Mouse (Mus musculus) lung, postnatal 36 days (tissue): ENCODE measurements around the gene Diaph2.
"Not testable (repeated sequence)": the region's sequence is repeated elsewhere in the genome, so short reads cannot be mapped to it uniquely, and the experiment has no call there.

ENCODE experiments used
- DNase-seq: peaks from one replicate; pipeline ENCODE4 v3.0.0; 2022; ENCODE audit warnings: mixed read lengths

Diaph2 gene

DNA sequence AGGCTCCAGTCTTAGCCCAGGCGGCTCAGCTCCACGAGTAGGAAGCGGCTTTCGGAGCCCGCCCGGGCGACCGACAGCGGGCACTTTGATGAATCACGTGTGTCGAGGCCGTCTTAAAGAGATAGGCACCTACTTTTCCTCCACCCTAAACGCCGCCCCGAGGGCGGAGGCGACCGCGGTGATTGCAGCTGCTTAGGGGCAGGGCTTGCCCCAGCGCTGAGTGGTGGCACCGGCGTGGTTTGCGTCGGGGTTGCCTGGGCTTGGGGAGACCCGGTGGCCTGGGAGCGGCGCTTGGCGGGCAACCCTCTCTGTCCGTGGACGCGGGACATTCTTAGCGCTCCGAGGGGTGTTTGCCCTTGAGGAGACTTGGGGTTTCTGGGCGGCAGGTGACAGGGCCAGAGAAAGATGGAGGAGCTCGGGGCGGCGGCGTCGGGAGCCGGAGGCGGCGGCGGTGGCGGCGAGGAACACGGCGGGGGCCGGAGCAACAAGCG is at the start of gene Diaph2:
Gene Diaph2, plus strand, starts transcription at position 172 of the 491 bp plus-strand sequence.
- DNase-seq: peak; percentile 89

DNA sequence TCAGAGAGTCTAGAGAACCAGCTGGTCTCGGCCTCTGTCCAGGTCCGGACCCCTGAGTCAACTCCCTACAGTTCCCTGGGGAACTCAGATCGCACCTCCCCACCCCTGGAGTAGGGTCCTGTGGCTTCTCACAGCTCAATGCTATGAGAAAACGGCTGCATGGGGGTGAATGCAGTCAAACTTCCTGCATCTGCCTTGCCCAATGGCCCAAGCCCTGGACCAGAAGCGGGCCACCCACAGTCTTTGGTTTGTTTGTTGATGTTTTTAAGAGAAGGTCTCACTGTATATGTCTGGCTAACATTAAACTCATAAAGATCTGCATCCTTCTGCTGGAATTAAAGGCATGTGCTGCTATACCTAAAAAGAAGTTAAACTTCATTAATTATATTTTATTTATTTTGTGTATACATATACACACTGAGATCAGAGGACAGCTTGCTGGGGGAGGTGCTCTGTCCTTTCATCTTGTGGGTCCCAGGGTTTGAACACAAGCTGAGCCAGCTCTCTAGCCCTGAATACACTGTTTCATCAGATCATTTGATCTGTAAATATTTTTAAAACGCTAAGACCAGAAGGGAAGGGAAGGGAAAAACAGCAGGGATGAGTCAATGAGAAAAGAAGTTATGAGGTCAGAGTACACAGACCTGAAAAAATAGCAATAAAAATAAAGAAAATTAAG is 47.8 kb upstream of the Diaph2 start:
- DNase-seq: no peak

DNA sequence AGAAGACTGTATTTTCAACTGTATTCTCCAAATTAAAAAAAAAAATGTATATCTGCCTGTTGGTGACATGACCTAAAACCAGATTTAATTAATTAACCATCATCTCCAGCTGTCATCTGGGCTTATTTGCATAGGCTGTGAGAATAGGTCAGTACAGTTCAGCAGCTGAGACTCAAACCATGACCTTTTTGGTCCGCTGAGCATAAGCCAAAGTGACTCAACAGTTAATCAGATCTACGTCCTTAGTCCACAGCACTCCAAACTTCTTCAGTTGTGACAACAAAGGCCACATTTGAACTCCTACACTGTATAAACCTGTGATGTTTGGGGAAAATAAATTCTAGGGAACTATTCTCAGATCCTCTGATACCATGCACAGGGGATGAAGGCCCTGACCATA is 39.9 kb upstream of the Diaph2 start:
- no peak for DNase-seq

DNA sequence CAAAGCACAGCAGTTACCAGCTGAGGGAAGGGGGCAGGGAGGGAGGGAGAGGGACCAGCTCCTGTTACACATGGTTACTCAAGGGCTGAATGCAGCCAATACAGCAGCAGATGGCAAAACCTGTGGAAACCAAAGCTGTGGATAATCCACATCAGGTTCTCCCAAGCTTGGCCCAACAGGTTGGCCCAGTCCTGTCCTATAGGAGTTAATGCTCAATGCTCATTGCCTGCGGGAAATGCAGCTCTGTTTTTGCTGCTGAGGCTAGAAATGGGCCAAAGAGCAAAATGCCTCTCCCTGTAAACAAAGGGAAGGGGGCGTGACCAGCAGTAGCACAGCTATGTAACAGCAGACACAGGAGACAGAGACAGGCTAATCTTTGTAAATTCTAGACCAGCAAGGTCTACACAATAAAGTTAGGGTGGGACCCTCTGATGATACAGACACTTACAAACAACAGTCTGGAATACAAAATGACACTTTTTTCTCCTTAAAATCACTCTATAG is 20.8 kb upstream of the Diaph2 start:
- DNase-seq: no peak

DNA sequence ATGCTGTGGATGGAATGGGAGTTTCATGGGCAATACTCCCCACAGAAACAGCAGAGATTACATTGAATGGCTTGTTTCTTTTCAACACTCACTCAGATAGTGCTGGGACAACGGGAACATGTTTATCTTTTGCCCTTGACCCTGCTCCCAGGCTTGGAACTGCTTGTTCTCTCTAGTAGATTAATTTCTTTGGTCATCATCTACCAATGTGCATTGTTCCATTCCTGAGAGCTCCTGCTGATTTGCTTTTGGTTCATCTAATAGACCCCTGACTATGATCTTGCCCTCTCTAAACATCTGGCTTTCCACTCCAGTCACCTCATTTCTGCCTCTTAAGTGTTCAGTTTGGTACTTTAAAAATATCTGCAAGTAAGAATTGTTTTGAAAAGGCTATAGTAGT is 13.0 kb upstream of the Diaph2 start:
- DNase-seq: peak; percentile 37

DNA sequence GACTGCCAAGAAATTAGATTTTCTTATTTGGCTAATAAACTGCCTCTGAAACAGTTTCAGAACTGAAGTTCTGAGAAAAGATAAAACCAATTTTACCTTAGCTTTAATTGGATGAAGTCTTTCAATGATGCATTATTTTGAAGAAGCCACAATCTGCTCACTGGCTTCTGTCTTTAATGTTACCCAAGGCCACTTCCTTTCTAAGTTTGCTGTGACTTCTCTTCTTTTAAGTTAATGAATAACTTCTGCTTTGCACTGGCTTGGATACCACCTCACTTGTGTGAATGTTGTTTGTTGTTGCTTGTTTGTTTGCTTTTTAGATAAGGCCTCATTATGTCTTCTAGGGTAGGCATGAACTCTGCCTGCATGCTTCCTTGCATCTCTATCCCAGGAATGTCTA is 10.3 kb upstream of the Diaph2 start:
- no peak for DNase-seq

DNA sequence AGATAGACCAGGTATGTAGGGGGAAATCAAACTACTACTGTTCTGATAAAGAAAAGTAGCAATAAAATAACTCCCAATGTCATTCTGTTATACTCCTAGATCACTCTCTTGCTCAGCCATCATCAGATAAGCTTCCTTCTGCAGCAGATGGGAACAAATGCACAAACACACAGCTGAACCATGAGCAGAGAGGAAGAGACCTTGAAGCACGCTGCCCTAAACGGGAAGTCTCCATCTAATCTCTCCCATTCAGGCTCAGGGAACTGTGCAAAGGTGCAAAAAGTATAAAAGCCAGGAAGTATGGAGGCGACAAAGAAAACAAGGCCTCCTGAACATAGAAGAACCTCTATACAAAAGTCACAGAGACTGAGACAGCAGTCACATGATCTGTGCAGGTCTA is 6.6 kb upstream of the Diaph2 start:
- DNase-seq: no peak

DNA sequence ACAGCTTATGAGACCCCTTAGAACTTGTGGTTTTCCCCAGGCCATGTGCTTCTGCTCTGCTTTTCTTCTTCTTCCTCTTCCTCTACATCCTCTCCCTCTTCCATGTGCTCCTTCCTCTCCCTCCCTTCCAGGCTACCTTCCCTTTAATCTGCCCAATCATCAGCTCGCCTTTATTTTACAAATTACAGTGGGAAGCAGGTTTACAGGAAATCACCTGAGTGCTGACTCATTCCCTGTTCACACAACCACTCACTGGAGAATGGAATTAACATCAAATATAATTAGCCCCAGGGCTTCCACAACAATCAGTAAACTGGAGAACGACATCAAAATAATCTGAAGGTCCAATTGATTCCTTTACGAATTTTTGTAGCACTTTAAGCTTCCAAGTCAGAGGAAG is 3.6 kb upstream of the Diaph2 start:
- no peak for DNase-seq

DNA sequence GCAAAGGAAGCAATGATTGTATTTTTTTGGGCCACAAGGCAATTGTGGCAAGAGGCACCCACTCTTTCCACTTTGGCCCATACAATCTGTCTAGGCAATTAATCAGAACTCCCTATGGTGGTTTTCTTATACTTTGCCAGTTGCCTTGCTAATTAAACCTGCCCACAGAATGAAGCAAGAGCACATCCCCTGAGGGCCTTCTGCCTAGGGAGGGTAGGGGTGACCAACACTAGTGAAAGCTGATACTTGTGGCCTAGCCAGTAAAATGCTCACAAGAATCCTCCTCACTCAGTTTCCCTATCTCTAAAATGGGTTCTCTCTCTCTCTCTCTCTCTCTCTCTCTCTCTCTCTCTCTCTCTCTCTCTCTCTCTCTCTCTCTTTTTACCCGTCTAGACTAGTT is 440 bp upstream of the Diaph2 start:
- no peak for DNase-seq

DNA sequence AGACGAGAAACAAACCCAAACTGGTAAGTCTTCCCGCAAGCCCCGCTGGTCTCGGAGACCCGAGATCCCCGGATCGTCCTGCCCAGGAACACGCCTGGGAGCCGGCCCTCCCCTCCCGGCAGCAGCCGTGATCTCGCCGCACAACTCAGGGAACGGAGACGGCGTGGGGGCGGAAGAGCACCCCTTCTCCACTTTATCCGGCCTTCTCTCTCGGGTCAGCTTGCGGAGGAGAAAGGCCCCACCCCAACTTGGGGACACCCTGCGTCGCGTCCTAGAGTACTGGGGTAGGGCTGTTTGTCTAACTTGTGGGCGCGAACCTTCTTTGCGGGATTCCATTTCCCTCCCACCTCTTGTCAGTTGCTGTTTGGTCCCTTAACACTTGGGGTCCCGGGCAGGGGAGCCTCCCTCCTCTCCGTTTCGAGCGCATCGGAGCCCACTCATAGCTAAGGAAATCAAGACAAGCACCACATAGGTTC is 590 bp downstream of the Diaph2 start:
- DNase-seq: peak; percentile 15

DNA sequence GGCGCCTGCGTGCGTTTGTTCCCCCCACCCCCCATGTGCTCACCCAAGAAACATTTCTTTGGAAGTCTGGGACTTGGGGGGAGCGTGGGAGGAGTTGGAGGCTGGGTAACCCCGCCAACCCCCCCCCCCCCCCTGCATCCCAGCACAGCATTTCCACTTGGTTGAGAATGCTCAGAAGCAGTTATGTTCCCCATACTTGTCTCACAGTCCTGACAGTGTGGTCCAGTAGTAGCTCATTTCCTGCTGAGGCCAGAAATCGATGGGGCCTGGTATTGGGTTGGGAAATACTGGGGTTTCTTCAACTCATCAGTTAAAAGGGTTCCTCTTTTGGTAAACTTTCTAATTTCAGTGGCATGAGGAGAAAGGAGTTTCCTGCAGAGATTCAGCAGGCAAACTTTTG is 1.1 kb downstream of the Diaph2 start:
- DNase-seq: peak; percentile 20

DNA sequence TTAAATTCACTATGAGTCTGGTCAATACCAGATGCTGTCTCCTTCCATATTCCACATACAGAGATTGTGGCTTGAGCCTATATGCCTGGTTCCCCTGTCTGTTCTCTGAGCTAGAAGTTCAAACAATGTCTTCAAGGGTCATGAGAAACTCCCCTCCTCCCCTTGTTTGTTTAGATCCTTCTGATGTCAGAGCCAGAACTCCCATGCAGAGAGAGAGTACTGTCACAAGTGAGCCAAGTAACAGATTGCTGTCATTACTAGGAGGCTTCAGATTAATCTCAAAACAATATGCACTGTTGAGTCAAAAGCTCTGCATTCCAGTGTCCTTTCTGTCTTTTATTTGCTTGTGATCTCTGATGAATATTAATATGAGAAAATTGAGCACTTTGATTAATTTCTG is 7.1 kb downstream of the Diaph2 start:
- no peak for DNase-seq

DNA sequence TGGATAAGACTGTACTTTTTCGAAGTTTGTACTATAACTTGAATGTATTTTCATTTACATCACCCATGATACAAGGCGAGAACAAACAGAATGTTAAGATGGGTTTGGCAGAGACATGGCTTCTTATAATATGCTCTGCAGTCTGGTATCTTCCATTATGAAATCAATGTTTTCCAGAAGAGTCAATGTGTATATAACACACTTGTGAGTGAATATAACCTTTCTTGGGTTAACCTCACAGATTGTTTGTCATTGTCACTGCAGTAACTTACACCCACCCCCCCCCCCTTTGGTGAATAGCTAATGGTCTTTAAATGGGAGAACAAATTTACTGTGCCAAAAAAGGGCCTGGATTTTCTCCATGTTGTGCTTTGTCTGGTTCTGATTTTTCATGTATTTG is 13.1 kb downstream of the Diaph2 start:
- DNase-seq: no peak

DNA sequence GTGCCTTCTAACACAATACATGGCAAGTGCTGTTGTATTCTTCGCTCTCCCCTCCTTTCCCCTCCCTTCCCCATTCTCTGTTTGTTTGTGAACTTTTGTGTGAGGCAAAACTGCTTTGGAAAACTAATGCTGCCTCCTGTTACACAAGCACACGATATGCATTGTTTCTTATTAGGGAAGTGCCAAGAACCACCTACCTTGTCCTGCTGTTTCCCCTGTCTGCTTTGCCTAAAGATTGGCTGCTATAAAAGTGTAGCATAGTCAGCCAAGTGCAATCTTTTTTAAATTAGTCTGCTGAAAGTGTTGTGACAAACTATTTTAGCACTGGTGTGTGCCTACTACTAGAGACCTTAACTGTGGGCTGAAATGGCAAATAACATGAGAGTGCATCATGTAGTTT is 15.8 kb downstream of the Diaph2 start:
- DNase-seq: no peak

DNA sequence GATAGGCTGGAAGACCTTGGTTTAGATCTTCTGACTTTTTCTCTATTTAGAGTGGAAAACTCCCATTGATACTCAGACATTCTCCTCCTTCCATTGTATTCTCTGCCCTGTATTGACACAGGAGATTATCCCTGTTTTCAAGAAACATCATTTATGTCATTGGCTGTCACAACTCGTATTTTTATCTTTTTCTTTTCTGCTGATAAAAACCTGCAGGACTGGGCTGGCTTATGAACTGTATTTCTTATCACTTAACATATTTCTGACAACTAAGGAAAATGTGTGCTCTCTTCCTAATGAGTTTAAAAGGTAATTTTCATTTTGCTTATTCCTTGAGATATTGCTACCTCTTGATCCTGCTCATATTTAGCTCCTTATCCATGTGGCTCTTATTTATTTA is 17.3 kb downstream of the Diaph2 start:
- no peak for DNase-seq

DNA sequence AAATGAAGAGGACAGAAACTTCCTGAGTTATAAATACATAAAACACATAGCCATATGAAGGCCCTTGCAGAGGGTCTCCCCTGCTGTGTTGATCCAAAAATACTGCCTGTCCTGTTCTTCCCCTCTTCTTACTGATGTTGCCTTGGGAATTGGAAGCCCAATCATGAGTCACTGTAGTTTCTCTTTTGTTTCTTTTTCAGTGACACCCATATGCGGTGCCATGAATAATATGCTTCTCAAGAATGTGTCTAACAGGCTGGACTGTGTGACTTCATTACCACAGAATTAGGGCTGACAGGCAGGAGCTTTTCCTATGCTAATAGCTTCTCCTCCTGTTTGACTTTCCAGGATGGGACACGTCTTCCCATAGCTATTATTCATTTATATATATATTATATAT is 21.1 kb downstream of the Diaph2 start:
- no peak for DNase-seq

DNA sequence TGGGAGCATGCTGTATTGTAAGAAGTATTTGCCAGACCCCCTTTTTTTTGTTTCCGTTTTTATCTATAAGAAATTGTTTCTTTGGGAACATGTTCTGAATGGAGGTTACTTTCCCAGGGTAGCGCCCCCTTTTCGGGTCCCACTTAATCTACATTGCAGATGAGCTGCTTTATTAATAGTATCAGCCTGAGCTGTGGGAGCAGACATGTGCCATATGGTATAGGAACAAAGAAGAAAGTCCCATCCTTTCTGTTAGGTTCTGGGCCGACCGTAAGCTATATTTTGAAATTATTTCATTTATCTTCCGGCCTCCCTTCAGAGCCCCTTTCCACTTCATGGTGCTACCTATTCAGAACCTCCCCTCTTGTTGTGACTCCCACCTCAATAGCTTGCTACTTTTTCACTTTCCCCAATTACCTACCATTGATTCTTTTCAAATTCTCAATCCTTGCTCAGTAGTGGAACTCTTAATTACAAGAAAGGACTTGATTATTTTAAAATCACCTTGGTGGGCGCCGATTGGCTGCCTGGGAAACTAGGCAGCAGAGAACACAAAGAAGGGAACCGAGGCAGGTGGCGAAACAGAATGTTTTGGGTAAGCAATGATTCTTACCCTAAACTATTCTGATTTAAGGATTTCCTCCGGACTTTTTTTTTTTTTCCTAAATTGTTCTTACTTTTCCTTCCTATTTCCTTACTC is 24.2 kb downstream of the Diaph2 start:
- no peak for DNase-seq

DNA sequence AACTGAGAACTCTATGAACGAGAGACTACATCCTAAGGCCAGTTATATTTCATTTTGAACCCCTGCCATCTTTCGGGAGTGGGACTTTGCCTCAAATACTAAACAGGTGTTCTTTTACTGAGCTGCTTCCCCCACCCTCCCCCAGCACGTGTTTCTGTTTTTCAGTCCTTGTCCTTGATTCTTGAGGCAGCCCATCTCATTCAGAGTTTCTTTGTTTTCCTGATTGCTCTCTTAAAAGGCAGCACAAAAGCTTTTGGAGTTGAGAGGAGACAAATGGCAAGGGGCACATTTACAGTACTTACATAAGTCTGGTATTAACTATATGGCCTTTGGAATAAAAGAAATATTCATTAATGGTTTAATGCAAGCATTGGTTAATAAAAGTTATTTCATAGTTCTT is 24.9 kb downstream of the Diaph2 start:
- no peak for DNase-seq

DNA sequence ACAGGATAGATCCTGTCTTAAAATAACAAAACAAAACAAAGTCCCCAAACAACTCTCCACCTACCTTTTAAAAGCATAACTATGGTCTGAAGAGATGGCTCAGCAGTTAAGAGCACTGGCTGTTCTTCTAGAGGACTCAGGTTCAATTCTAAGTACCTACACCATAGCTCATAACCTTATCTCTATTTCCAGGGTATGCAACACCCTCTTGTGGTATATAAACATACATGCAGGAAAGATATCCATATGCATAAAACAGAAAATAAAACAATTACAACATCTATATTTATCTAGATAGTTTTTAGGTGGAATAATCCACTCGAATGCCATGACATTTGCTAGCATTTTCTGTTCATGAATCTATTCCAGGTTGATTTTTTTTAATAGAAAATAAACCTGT is 27.2 kb downstream of the Diaph2 start:
- DNase-seq: no peak

DNA sequence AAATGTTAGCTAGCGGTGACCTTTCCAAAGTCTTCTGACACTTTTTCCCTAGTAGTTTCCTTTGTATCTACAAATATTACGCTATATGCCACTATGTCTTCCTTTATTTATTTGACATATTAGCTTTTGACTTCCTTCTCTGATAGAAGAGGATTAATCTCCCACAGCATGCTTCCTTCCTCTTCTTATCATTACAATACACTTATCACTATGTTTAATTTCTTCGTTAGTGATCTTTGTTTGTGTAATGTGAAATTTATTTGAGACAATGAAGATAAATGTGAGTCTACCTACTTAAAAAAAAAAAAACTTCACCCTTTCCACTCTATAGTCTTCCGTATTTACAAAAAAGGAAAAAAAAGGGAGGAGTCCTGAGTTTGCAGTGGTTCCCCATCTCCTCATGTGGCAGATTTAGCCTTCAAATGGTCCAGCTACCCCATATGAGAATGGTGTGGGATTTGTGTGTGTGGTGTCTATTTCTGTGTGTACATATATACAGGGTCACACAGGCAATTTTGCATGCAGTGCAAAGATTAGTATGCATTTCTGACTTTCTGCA is 27.9 kb downstream of the Diaph2 start:
- DNase-seq: no peak

DNA sequence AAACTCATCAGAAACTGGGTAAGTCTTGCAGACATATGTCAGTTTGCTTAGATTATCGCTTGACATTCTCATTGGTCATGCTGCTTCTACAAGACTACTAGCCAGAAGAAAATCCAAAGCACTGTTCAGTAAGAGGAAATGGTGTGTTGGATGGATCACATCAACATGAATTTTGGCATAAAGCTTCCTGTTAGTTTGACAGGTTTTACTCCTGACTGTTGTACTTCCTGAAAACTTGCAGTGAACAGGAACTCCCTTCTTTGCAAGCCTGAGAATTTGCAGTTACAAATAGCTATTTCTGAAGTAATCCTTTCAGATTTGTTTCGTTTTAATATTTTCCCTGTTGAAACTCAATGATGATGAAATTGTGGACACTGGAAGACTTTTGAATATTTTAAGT is 32.3 kb downstream of the Diaph2 start:
- no peak for DNase-seq

DNA sequence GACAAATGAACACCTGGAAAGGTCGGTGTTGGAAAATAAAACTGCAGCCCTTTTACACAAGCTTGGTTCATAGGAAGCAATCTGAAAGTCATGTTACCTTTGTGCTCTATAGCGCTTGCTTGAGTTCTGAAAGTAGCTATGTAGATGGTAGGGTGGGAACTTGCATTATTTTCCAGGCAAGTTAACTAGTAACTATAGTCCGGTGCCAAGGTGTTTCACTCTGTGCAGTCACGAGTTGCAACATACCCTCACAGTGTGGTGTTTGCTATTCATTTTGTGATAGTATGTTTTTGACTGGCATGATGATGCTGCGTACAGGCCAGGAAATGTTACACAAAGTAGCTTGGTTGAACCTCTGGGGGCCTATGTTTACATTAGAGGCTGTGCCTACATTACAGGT is 34.5 kb downstream of the Diaph2 start:
- peak; percentile 7 for DNase-seq

DNA sequence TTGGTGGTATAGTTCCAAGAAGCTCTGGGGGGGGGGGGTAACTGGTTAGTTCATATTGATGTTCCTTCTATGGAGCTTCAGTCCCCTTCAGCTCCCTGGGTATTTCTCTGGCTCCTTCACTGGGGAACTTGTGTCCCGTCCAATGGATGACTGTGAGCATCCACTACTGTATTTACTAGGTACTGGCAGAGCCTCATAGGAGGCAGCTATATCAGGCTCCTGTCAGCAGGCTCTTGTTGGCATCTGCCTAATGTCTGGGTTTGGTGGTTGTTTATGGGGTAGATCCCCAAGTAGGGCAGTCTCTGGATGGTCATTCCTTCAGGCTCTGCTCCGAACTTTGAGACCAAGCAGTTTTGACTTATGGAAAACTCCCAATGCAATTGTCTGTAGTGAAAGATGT is 50.4 kb downstream of the Diaph2 start:
- DNase-seq: not testable (repeated sequence)

DNA sequence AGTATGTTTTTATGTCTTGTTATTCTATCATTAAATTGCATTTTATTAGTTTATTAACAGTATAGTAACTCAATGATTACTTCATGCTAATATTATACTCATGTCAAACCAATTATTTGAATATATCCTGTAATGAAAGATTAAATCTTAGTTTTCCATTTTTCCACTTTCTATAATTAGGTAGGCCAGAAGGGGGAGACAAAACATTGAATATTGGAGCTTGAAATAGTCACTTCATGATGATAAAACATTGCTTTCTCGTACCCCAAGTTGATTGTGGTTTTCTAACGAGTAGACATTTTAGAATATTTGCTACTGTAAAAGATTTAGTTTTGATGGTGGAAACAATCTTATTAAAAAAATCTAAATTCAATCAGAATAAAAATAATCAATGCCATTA is 82.4 kb downstream of the Diaph2 start:
- DNase-seq: peak; percentile 0
